Mouse (Mus musculus) activated CD4-positive, CD25-positive, alpha-beta regulatory T cell (primary cell): ENCODE measurements around the gene Acsm3. TPM values are rescaled to one million over a fixed set of nuclear protein-coding genes. Genes with fewer than 3 reads are reported as not detected.

Experiments used
- polyA plus RNA-seq, 2 experiments: library from polyadenylated mRNA; unstranded; fragments of 100-300 nt; shearing (Covaris generic); gene quantifications; one replicate each; pipeline ENCODE4 v1.2.1; 2017

Gene Acsm3
- polyA plus RNA-seq = under 1 TPM in 1 of 2 experiments, not detected in 1; 0.16 TPM

DNA sequence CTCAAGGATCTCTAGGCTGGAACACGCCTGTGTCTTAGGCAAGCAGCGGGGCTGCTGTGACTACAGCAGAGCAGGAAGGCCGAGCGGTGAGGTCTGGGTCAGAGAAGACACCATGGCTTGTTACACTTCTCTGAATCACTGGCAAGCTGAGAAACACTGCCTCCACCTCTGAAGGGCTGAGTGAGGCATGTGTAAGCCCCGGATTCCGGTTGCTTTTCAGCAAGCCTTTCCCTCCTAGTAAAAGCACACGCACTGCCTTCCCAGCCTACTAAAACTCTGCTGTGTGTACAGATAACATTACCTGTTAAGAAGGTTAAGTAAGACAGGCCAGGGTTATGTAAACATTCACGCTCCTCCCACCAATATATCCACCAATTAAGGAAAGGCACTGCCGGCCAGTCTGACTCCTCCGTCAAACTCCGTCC lies at the start of gene Acsm3:
Gene Acsm3 (plus strand): TSS at position 397 of the 425 bp plus-strand sequence.

DNA sequence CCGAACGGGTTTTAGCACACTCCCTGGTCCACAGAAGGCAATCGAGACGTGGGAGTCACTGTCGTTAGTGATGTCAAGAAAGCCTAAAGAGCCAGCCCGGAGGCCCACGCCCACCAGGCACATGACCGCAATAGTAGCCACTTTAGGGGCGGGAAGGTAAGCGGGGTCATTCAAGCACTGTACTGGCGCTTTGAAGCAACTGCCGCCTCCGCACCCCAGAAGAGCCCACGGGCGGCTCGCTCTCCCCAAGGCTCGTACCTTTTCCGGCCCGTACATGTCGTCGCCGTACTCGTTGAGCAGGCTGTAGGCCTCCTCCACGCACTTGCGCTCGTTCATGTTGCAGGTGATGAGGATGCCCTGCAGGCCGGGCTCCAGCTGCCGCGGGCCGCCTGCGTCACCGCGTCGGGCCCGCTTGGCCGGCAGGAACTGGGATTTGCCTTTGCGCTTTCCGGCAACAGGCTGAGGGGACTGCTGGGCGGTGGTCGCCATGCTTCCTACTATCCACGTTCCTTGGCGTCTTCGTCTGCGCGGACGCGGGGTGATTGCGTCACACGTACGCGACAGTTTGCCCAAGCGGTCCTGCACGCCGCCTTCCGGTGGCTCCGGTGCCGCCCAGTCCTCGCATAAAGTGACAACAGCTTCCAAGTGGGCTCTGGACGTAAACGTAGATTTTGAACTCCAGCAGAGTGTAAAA lies 40.3 kb upstream of the Acsm3 start, which contains the start of gene Thumpd1:
Gene Thumpd1 (minus strand): TSS at position 546 of the 694 bp plus-strand sequence.

DNA sequence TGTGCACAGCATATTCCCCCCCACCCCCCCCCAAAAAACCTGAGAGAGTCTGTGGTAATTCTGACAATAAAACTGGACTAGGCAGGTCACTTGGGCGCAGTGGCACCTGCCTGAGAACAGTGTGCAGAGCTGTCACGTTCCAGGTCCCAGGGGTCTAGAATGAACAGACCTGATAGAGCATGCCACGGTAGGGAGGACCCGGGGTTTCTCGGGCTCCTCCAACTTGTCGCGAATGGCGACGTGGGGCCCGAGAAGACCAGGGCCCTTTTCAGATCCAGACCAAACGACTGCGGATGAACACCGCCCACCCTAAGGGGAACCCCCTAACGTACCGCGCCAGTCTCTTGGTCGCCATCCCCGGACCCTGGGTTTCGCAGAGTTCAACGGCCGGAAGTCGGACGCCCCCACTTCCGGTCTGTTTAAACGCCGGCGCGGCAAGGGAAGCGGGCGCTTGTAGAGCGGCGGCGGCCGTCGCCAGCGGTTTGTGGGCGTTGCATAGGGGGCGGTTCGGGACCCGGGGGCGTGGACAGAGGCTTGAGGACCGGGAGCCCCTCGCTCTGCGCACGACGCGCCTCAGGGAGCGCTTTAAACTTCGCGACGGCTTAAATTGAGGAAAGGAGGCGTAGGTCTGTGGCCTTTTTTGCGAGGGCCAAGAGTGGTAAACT lies 33.0 kb downstream of the Acsm3 start, which contains the start of the genes Rexo5 and Eri2:
Gene Rexo5 (plus strand): TSS at position 421 of the 665 bp plus-strand sequence.
Gene Eri2 (minus strand): TSS at position 473 of the 665 bp plus-strand sequence.

Other genes with a start within 250 kb of the Acsm3 start
- under 1 TPM in 1 of 2 experiments, not detected in 1; 0.37 TPM for gene Acsm5, start 241.5 kb upstream of the Acsm3 start, polyA plus RNA-seq
- under 1 TPM in 1 of 2 experiments, not detected in 1; 0.07 TPM for gene Pdilt, start 237.4 kb upstream of the Acsm3 start, polyA plus RNA-seq
- gene Acsm2, start 206.6 kb upstream of the Acsm3 start, polyA plus RNA-seq = under 1 TPM; 0.04 to 0.06 TPM
- gene Acsm1, start 153.9 kb upstream of the Acsm3 start, polyA plus RNA-seq = not detected
- under 1 TPM in 1 of 2 experiments, not detected in 1; 0.14 TPM for gene Acsm4, start 70.9 kb upstream of the Acsm3 start, polyA plus RNA-seq
- 10 to 100 TPM; 56.8 to 85.4 TPM for gene Thumpd1, start 40.1 kb upstream of the Acsm3 start, polyA plus RNA-seq
- gene Rexo5, start 33.1 kb downstream of the Acsm3 start, polyA plus RNA-seq = 10 to 100 TPM; 31.1 to 71.1 TPM
- 10 to 100 TPM in 1 of 2 experiments, 1 to 10 TPM in 1; 9.4 to 11.5 TPM for gene Eri2, start 33.1 kb downstream of the Acsm3 start, polyA plus RNA-seq
- 10 to 100 TPM; 21.2 to 22.1 TPM for gene Lyrm1, start 134.9 kb downstream of the Acsm3 start, polyA plus RNA-seq
- 10 to 100 TPM; 11.2 to 18.4 TPM for gene Dcun1d3, start 135.4 kb downstream of the Acsm3 start, polyA plus RNA-seq